Mouse (Mus musculus): ENCODE results near the gene Tiam1.

DNA sequence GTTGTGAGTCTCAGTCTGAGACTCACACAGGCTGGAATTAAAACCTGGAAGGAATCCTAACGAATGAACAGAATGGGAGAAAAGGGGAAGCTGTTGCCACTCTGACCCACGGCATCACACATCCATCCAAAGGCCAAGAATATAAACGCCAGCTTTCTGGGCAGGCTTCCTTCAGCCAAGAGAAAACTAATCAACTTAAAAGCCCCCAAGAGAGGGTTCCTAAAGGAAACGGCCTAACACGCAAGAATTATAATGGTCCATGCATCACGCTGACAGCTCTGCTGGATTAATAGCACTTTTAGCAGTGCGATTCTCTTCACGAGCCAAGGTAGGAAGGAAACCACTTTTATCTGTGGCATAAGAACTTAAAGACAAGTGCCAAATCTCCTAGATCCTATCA, 242.9 kb downstream of the Tiam1 start:
- TF ChIP-seq CTCF (IDR thresholded peaks at IDR 0.05; ENCODE audit: control insufficient read depth, insufficient read depth, low read length): no peak
- TF ChIP-seq POLR2A (IDR thresholded peaks at IDR 0.05; ENCODE audit: borderline replicate concordance, control insufficient read depth, low read depth, low read length): no peak
